Mouse (Mus musculus): ENCODE measurements around the gene Ptpre. TPM values are rescaled to one million over a fixed set of nuclear protein-coding genes. Genes with fewer than 3 reads are reported as not detected.

Ptpre gene
- total and polyA plus RNA-seq, 2 experiments = 0.75 to 1.1 TPM

DNA sequence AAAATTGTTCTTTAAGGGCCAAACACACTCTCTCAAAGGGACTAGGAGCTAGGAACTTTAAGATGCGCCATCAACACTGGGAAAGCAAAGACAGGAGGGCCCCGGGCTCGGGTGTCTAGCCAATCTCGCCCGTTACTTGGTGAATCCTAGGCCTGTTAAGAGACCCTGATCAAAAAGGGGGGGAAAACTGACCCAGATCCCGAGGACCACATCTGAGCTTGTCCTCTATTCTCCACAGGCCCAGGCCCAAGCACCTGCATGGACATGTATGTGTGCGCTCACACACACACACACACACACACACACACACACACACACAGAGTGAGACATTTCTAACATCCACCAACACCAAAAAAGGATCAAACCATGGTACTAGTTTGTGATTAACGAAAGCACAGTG is 176.0 kb downstream of the Ptpre start:
- Histone ChIP-seq H3K27ac (replicated peaks; ENCODE audit: insufficient read depth, low read depth, low read length) (no peak overlapping the region), H3K4me1 (ENCODE audit: control insufficient read depth, insufficient read depth, low read length) (no peaks in the 10 kb centered on the region; the same call in 1 of the 2 replicates), H3K27me3 (ENCODE audit: control insufficient read depth, insufficient read depth, low read length) (peaks cover 2% of the 10 kb centered on the region; the same call in 1 of the 2 replicates), H3K4me3 (ENCODE audit: insufficient read depth, low read depth, low read length) (no peak overlapping the region), H3K36me3 (ENCODE audit: control insufficient read depth, insufficient read depth, low read length) (no peaks in the 10 kb centered on the region), H3K9ac (ENCODE audit: low read depth, low read length) (no peak overlapping the region), H3K79me2 (ENCODE audit: control insufficient read depth, insufficient read depth, low read length) (no peaks in the 10 kb centered on the region)
- no peak for DNase-seq (ENCODE audit: extremely low read depth, low read depth, low spot score)
- TF ChIP-seq CTCF (IDR thresholded peaks at IDR 0.05; ENCODE audit: low read depth, low read length) = no peak
- TF ChIP-seq POLR2A (IDR thresholded peaks at IDR 0.05; ENCODE audit: extremely low read depth, insufficient read depth, low read length) = no peak
- 92% methylated on average over 8 of the region's 8 CpGs for WGBS

DNA sequence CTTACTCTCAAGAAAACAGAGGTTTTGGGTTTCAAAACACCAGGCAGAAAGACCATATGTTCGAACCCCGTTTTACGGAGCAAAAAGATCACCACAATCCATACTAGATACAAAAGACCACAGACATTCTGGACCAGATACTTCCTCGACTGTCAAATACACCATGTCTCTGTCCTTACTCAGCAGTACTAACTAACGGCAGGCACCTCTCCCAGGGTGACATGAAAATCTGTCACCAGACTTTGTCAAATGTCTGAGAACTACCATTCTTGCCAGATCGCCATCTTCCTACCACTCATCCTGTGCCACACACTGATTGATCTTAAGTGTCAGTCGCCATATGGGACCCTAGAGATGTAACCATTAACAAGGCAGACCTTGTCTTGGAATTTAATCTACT is 177.9 kb downstream of the Ptpre start:
- WGBS = 27% methylated on average over 7 of the region's 7 CpGs
- H3K27me3 ChIP-seq (ENCODE audit: control insufficient read depth, insufficient read depth, low read length) = peaks cover 2% of the 10 kb centered on the region; the same call in 1 of the 2 replicates
- H3K4me3 ChIP-seq (ENCODE audit: insufficient read depth, low read depth, low read length) = no peak overlapping the region
- no peak overlapping the region for H3K27ac ChIP-seq (replicated peaks; ENCODE audit: insufficient read depth, low read depth, low read length)
- no peak for DNase-seq (ENCODE audit: extremely low read depth, low read depth, low spot score)
- no peaks in the 10 kb centered on the region for H3K36me3 ChIP-seq (ENCODE audit: control insufficient read depth, insufficient read depth, low read length)
- H3K9ac ChIP-seq (ENCODE audit: low read depth, low read length) = no peak overlapping the region
- H3K4me1 ChIP-seq (ENCODE audit: control insufficient read depth, insufficient read depth, low read length) = no peaks in the 10 kb centered on the region; the same call in 1 of the 2 replicates
- TF ChIP-seq POLR2A (IDR thresholded peaks at IDR 0.05; ENCODE audit: extremely low read depth, insufficient read depth, low read length) (no peak), CTCF (IDR thresholded peaks at IDR 0.05; ENCODE audit: low read depth, low read length) (no peak)
- H3K79me2 ChIP-seq (ENCODE audit: control insufficient read depth, insufficient read depth, low read length) = no peaks in the 10 kb centered on the region

DNA sequence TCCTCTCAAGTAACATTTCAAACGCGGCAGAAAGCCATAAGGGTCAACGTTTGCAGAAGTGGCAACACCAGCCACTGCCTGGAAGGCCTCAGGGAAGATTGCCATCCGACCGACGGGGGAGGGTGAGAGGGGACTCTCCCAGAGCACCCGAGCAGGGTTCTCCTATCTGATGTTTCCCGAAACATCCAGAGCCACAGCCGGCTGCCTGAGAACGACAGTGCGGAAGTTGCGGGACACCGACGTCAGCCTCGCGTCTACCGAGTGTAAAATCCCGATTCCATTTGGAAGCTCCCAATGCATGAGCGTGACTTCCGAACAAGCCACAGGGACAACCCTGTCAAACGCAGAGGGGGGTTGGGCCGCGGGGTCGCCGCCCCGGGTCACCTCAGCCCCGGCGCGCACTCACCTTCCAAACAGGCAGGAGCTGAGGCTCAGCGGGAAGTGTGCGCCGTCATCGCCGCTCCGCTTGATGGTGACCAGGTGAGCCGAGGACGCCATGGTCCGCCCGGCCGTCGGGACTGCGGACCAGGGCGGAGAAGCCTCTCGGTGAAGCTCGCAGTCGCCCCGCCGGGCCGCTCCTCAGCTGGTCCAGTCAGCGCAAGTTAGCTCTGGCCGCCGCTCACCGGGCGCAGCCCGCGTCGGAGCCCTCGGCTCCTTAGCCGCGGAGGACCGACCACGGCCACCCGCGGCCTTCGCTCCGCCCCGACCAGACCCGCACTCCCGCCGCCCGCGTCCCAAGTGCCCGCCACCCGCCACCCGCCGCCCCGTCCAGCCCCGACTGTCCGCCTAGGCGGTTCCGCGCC is 178.6 kb downstream of the Ptpre start, which contains the start of gene Mki67:
Mki67 (minus strand) TSS at position 720 of the 803 bp plus-strand sequence.
- no peaks in the 10 kb centered on the region; the same call in 1 of the 2 replicates for H3K4me1 ChIP-seq (ENCODE audit: control insufficient read depth, insufficient read depth, low read length)
- DNase-seq (ENCODE audit: extremely low read depth, low read depth, low spot score) = no peak

DNA sequence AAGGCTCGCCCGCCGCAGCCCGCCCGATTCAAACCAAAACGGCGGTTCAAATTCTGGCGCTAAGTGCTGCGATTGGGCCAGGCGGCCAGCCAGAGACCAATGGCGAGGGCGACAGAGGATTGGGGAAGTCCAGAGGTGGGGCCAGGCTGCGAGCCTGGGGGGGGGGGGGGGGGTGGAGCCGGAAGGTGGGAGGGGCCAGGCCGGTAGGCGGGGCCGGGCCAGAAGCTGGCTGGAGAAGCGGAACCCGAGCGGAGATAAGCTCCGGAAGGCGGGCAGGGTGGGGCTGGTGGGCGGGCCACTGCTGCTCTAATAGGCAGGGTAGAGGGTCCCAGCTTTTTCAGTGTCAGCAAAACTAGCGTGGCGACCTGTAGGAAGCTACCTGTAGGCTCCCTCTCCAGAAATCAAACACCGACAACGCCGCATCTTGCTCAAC is 179.2 kb downstream of the Ptpre start:
- H3K9ac ChIP-seq (ENCODE audit: low read depth, low read length) = peak overlapping the region; percentile 49; the same call in 1 of the 2 replicates
- H3K36me3 ChIP-seq (ENCODE audit: control insufficient read depth, insufficient read depth, low read length) = no peaks in the 10 kb centered on the region
- no peaks in the 10 kb centered on the region; the same call in 1 of the 2 replicates for H3K4me1 ChIP-seq (ENCODE audit: control insufficient read depth, insufficient read depth, low read length)
- TF ChIP-seq CTCF (IDR thresholded peaks at IDR 0.05; ENCODE audit: low read depth, low read length) (no peak), POLR2A (IDR thresholded peaks at IDR 0.05; ENCODE audit: extremely low read depth, insufficient read depth, low read length) (no peak)
- DNase-seq (ENCODE audit: extremely low read depth, low read depth, low spot score) = peak; percentile 66
- no peaks in the 10 kb centered on the region for H3K79me2 ChIP-seq (ENCODE audit: control insufficient read depth, insufficient read depth, low read length)
- peak overlapping the region; percentile 68 for H3K4me3 ChIP-seq (ENCODE audit: insufficient read depth, low read depth, low read length)
- no peak overlapping the region for H3K27ac ChIP-seq (replicated peaks; ENCODE audit: insufficient read depth, low read depth, low read length)
- H3K27me3 ChIP-seq (ENCODE audit: control insufficient read depth, insufficient read depth, low read length) = peaks cover 2% of the 10 kb centered on the region; the same call in 1 of the 2 replicates
- WGBS = under 1% methylated on average over 27 of the region's 28 CpGs

More for the DNA sequence above, 178.6 kb downstream of the Ptpre start, which contains the start of gene Mki67:
- WGBS = under 1% methylated on average over 80 of the region's 82 CpGs
- Histone ChIP-seq H3K9ac (ENCODE audit: low read depth, low read length) (peak within 1 kb of the TSS; percentile 49), H3K36me3 (ENCODE audit: control insufficient read depth, insufficient read depth, low read length) (no peaks in the 10 kb centered on the region), H3K27ac (replicated peaks; ENCODE audit: insufficient read depth, low read depth, low read length) (no peak within 1 kb of the TSS), H3K79me2 (ENCODE audit: control insufficient read depth, insufficient read depth, low read length) (no peaks in the 10 kb centered on the region), H3K27me3 (ENCODE audit: control insufficient read depth, insufficient read depth, low read length) (peaks cover 2% of the 10 kb centered on the region; the same call in 1 of the 2 replicates), H3K4me3 (ENCODE audit: insufficient read depth, low read depth, low read length) (peak within 1 kb of the TSS; percentile 68)
- TF ChIP-seq CTCF (IDR thresholded peaks at IDR 0.05; ENCODE audit: low read depth, low read length) (no peak), POLR2A (IDR thresholded peaks at IDR 0.05; ENCODE audit: extremely low read depth, insufficient read depth, low read length) (no peak)

DNA sequence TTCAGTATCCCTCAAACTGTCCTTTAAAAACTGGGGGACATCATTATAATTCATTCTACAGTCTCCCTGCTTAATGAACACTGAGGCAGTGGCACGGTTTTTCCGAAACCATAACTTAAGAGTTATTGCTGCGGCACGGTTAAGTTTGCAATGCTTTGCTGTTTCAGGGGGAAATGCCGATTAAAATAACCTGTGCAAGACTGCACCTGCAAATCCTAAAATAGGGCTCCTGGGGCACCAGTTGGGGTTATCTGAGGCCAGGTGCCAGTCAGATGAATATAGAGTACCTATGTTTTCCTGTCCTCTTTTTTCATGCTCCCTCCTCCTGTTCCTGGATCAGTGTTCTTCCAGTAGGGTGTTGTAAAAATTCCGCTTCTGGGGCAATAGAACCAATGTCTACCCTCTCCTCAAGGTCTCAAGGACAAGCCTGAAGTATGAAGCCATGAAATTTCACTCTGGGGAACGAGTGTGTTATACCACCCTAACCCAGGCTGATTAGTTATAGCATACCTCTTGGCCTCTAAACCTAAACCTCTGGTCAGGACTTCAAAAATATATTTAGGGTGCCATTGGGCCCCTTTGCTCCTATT is 179.8 kb downstream of the Ptpre start:
- Histone ChIP-seq H3K4me1 (ENCODE audit: control insufficient read depth, insufficient read depth, low read length) (no peaks in the 10 kb centered on the region; the same call in 1 of the 2 replicates), H3K27ac (replicated peaks; ENCODE audit: insufficient read depth, low read depth, low read length) (no peak overlapping the region), H3K79me2 (ENCODE audit: control insufficient read depth, insufficient read depth, low read length) (no peaks in the 10 kb centered on the region), H3K9ac (ENCODE audit: low read depth, low read length) (no peak overlapping the region; the same call in 1 of the 2 replicates), H3K4me3 (ENCODE audit: insufficient read depth, low read depth, low read length) (peak overlapping the region; percentile 8; the same call in 1 of the 2 replicates), H3K36me3 (ENCODE audit: control insufficient read depth, insufficient read depth, low read length) (no peaks in the 10 kb centered on the region), H3K27me3 (ENCODE audit: control insufficient read depth, insufficient read depth, low read length) (peaks cover 2% of the 10 kb centered on the region; the same call in 1 of the 2 replicates)
- no peak for DNase-seq (ENCODE audit: extremely low read depth, low read depth, low spot score)
- TF ChIP-seq CTCF (IDR thresholded peaks at IDR 0.05; ENCODE audit: low read depth, low read length) = no peak
- TF ChIP-seq POLR2A (IDR thresholded peaks at IDR 0.05; ENCODE audit: extremely low read depth, insufficient read depth, low read length) = no peak
- WGBS = 55% methylated on average over 7 of the region's 7 CpGs

All from liver, adult 2 months (tissue).